ENCODE assay signal across 39 mouse cellular contexts in the genomic region with DNA sequence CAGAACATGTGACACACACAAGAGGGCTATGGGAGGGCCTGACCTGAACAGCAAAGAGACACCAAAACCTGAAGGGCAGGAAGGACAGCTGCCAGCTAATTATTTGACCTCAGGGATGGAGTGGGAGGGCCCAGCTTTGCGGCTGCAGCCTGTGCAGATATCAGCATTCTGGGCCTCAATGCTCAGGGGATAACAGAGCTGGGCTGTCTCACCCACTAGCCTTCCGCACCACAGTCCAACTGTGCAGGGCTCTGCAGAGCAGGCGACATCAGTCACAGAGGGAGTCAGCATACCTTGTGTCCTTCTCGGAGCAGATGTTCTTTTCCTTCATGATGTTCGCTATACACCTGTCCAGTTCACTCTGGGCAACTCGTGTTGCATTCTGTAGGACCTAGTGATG. TPM values are rescaled to one million over a fixed set of nuclear protein-coding genes. Genes with fewer than 3 reads are reported as not detected.
"Had no signal": no experiment of that assay in that cellular context is flagged by ENCODE, and none has a peak within 500 bp of the region (broad histone marks: within the 10 kb centered on the region; RNA-seq: fewer than 3 reads in every experiment).

No protein-coding gene starts in this region.

- H3K4me2 ChIP-seq: heart, embryonic 12.5 days; hindbrain, embryonic 12.5 days; hindbrain, embryonic 14.5 days; intestine, embryonic 15.5 days; limb, embryonic 12.5 days had no signal

- H3K4me3 ChIP-seq: gastrocnemius, adult 2 months; heart, embryonic 10.5 days; heart, embryonic 12.5 days; hindbrain, embryonic 10.5 days; hindbrain, embryonic 12.5 days; intestine, embryonic 15.5 days; layer of hippocampus, adult 2 months; limb, embryonic 12.5 days had no signal

- H3K27me3 ChIP-seq: heart, embryonic 12.5 days; hindbrain, embryonic 12.5 days; intestine, embryonic 15.5 days; limb, embryonic 12.5 days had no signal

- H3K36me3 ChIP-seq: intestine, embryonic 15.5 days had no signal

- H3K4me1 ChIP-seq: heart, embryonic 12.5 days; hindbrain, embryonic 12.5 days; intestine, embryonic 15.5 days; limb, embryonic 12.5 days had no signal

- ATAC-seq: hindbrain, embryonic 16.5 days; inflammation-experienced regulatory T-cells, adult 6 months; intestine, embryonic 15.5 days; intestine, postnatal 0 days had no signal

- H3K9ac ChIP-seq: heart, embryonic 12.5 days; hindbrain, embryonic 12.5 days; hindbrain, embryonic 14.5 days; intestine, embryonic 15.5 days; limb, embryonic 12.5 days had no signal

- H3K27ac ChIP-seq: gastrocnemius, adult 2 months; heart, embryonic 10.5 days; hindbrain, embryonic 10.5 days; hindbrain, embryonic 12.5 days; hindbrain, embryonic 14.5 days; intestine, embryonic 15.5 days; layer of hippocampus, adult 2 months; limb, embryonic 12.5 days had no signal

- DNase-seq: gastrocnemius, adult 2 months; gastrocnemius, postnatal 10 days; gastrocnemius, postnatal 25 days; heart, adult 18-20 months; heart, postnatal 14 days; heart, postnatal 36 days; kidney, adult 18-20 months; kidney, adult 8-10 months; kidney, postnatal 10 days; kidney, postnatal 25 days; layer of hippocampus, postnatal 36 days; left cerebral cortex, postnatal 4 days had no signal

- H3K9me3 ChIP-seq: heart, embryonic 10.5 days; heart, embryonic 12.5 days; hindbrain, embryonic 10.5 days; hindbrain, embryonic 12.5 days; intestine, embryonic 15.5 days; limb, embryonic 12.5 days had no signal

RNA-seq across cellular contexts. Expression of a gene that starts 25.9 kb away (rescaled TPM):
- total RNA-seq: gastrocnemius, adult 2 months; gastrocnemius, postnatal 10 days; gastrocnemius, postnatal 25 days; gastrocnemius, postnatal 4 days; granulocyte monocyte progenitor cell, adult 5-6 weeks; heart, adult 18-20 months; heart, adult 8-10 months; heart, postnatal 14 days; heart, postnatal 36 days; layer of hippocampus, adult 2 months; layer of hippocampus, postnatal 10 days; layer of hippocampus, postnatal 36 days; left cerebral cortex, adult 18-20 months; left cerebral cortex, adult 8-10 months; left cerebral cortex, postnatal 10 days; left cerebral cortex, postnatal 25 days; left cerebral cortex, postnatal 4 days; liver, adult 2 months had no signal
- polyA plus RNA-seq: frontal cortex, adult 2 months; heart, embryonic 10.5 days; heart, embryonic 12.5 days; heart, embryonic 14.5 days; heart, postnatal 0 days; hindbrain, embryonic 10.5 days; hindbrain, embryonic 12.5 days; hindbrain, embryonic 14.5 days; hindbrain, embryonic 16.5 days; inflammation-experienced regulatory T-cells, adult 6 months; intestine, embryonic 15.5 days; intestine, postnatal 0 days; kidney, embryonic 14.5 days; kidney, embryonic 16.5 days; limb, embryonic 12.5 days; limb, embryonic 14.5 days; liver, adult 2 months; liver, embryonic 16.5 days had no signal

RNA-seq across cellular contexts. Expression of a gene that starts 32.2 kb away (rescaled TPM):
- total RNA-seq: gastrocnemius, adult 2 months; gastrocnemius, postnatal 10 days; gastrocnemius, postnatal 25 days; granulocyte monocyte progenitor cell, adult 5-6 weeks; layer of hippocampus, adult 2 months; layer of hippocampus, postnatal 10 days; layer of hippocampus, postnatal 36 days; left cerebral cortex, adult 8-10 months; left cerebral cortex, postnatal 10 days; left cerebral cortex, postnatal 25 days; left cerebral cortex, postnatal 4 days had no signal
- polyA plus RNA-seq: heart, embryonic 10.5 days; heart, embryonic 12.5 days; heart, embryonic 14.5 days; heart, postnatal 0 days; hindbrain, embryonic 10.5 days; inflammation-experienced regulatory T-cells, adult 6 months; intestine, embryonic 15.5 days; intestine, postnatal 0 days; kidney, embryonic 14.5 days; kidney, embryonic 16.5 days; limb, embryonic 12.5 days; liver, adult 2 months; liver, embryonic 16.5 days had no signal
